Mouse (Mus musculus) bone marrow, adult 2 months (tissue): ENCODE results near the gene Dynlt1f.
"Not testable (repeated sequence)": the region's sequence is repeated elsewhere in the genome, so short reads cannot be mapped to it uniquely, and the experiment has no call there.

ENCODE experiments used
- CTCF ChIP-seq: fragments of 200-500 bp; IDR thresholded peaks from 2 replicates; pipeline ENCODE4 v1.5.1; 2011; ENCODE audit warnings: low read length, control low read depth; ENCODE audit not compliant: control insufficient read depth, insufficient read depth
- POLR2A ChIP-seq: fragments of 200-500 bp; IDR thresholded peaks from 2 replicates; pipeline ENCODE4 v1.6.1; 2011; ENCODE audit warnings: low read depth, mild to moderate bottlenecking, control low read depth, low read length, borderline replicate concordance; ENCODE audit not compliant: control insufficient read depth

- TF ChIP-seq CTCF, POLR2A: not testable (repeated sequence)
Measured at GRCm38 (mm10) chr17:6640771-6641429, 14.8 kb downstream of the Dynlt1f start.
